Mouse (Mus musculus): ENCODE results near the gene Yipf7. TPM values are rescaled to one million over a fixed set of nuclear protein-coding genes. Genes with fewer than 3 reads are reported as not detected.

Gene Yipf7
- not detected for total RNA-seq (2023)

GRCm38 (mm10) chr5:69542489-69542888 lies at the start of gene Yipf7:
Yipf7 (minus strand) TSS chr5:69542648.

GRCm38 (mm10) chr5:69591640-69592461 lies 49.4 kb upstream of the Yipf7 start, which contains the start of gene Gnpda2:
Gnpda2 (minus strand) TSS chr5:69592340.

GRCm38 (mm10) chr5:69556628-69557403 lies 14.4 kb upstream of the Yipf7 start, which contains the start of gene Guf1:
Guf1 (plus strand) TSS chr5:69556923.

Other genes with a start within 250 kb of the Yipf7 start
- not detected for gene Kctd8, start 201.0 kb downstream of the Yipf7 start, total RNA-seq (2023)
- gene Guf1, start 14.3 kb upstream of the Yipf7 start, total RNA-seq (2023) = 10 to 100 TPM in 1 of 2 experiments, 1 to 10 TPM in 1; 8.4 to 10.5 TPM
- 1 to 10 TPM; 4.9 to 5.5 TPM for gene Gnpda2, start 49.7 kb upstream of the Yipf7 start, total RNA-seq (2023)

All from neutrophil, adult 59 days (primary cell).